Mouse (Mus musculus): Measurements from ENCODE around the gene Foxp1.

Foxp1 gene

DNA sequence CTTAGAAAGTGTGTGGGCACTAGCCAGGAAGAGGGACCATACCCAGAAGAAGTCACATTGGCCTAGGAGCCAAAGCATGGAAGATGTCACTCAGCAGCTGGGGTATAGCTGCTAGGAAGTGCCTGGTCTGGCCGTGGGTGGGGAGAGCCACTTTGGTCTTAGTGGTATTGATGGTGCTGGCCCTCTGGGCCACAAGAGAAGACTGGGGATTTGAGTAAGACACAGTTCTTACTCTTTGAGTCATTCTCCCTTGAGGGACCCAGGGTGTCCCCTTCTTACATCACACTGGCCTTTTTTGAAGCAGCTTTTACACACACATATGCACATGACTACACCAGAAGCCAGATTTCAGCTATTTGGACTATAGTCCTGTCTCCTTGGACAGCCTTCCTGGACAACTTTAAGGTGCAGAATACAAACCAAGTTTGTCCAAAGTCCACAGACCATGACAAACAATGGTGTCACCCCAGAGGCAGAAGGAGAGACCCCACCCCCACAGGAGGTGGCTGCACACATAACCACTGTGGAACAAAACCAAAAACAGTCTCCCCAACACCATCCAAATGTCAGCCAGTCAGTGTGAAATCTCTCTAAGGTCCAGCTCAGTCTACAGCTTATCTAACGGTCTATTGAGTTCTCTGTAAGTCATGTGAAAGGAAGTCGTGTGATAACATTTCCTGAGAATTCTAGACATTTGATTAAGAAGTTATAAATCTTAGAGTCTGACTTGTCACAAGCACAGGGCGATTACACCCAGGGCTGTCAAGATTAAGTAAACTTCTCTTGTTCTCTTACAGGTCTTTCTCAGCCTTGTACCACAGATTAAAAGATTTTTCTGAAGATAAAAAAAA is 333.9 kb downstream of the Foxp1 start:
- no peak for DNase-seq (ENCODE audit: extremely low spot score, low read depth, low spot score)

DNA sequence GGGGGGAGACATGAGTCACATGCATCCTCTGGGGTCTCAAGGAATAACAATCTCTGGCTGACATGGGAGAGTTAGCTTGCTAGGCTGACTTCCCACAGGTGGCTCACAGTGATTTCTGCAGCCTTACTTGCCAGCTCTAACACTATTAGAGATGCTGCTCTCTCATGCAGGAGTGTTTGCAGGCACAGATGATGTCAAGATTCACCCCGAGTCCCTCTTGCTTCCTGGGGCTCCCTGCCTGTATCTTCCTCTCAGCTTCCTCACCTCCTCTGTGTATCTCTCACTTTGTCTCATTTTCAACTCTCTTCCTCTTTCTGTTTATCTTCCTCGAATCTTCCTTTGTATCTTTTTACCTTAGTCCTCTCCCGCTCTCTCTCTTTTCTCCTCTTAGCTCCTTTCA is 334.6 kb downstream of the Foxp1 start:
- no peak for DNase-seq (ENCODE audit: extremely low spot score, low read depth, low spot score)

GRCm38 (mm10) chr6:99187415-99187814 is 335.1 kb downstream of the Foxp1 start:
- DNase-seq (ENCODE audit: extremely low spot score, low read depth, low spot score): no peak

DNA sequence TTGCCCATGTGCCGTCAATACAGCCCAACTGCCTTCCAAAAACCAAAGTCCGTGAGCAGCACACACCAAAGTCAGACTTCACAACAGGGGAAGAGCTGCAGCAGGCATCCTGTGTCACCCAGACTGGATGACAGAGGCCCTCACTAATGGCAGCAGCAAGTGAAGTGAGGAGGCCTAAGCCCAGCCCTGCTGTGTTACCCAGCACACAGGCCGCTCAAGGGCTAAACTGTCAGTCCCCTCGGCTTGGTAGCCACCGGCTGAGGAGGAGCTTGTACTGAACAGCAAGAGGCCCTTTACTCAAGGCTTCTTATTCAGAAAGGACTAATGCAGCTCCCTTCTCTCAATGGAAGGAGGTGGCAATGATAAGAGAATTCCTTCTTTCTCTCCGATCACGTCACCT is 336.0 kb downstream of the Foxp1 start:
- no peak for DNase-seq (ENCODE audit: extremely low spot score, low read depth, low spot score)

- DNase-seq (ENCODE audit: extremely low spot score, low read depth, low spot score): no peak
These were observed 336.7 kb downstream of the Foxp1 start for GRCm38 (mm10) chr6:99185797-99186196.

GRCm38 (mm10) chr6:99184051-99184450 is 338.5 kb downstream of the Foxp1 start:
- DNase-seq (ENCODE audit: extremely low spot score, low read depth, low spot score): no peak

- DNase-seq (ENCODE audit: extremely low spot score, low read depth, low spot score): no peak
These were observed 339.7 kb downstream of the Foxp1 start for GRCm38 (mm10) chr6:99182777-99183176.

DNA sequence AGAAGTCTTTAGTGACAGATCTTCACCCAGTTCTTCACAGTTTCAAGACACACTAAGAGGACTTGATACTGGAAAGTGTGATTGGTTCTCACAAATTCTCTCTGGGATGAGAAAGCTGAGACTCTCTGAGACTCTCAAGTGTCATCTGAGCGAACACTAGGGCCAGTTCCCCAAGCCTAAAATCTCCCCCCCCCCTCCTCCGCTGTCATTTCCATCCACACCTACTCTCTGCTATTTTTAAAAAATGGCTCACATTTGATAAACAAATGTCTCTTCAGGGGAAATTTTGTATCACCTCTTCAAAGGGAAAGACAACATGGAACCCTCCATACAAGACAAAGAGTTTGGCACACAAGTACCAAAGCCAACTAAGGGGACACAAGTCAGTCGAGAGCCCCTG is 346.3 kb downstream of the Foxp1 start:
- DNase-seq (ENCODE audit: extremely low spot score, low read depth, low spot score): no peak

GRCm38 (mm10) chr6:99175377-99175776 is 347.1 kb downstream of the Foxp1 start:
- DNase-seq (ENCODE audit: extremely low spot score, low read depth, low spot score): no peak

GRCm38 (mm10) chr6:99173902-99174210 is 348.7 kb downstream of the Foxp1 start:
- DNase-seq (ENCODE audit: extremely low spot score, low read depth, low spot score): no peak

DNA sequence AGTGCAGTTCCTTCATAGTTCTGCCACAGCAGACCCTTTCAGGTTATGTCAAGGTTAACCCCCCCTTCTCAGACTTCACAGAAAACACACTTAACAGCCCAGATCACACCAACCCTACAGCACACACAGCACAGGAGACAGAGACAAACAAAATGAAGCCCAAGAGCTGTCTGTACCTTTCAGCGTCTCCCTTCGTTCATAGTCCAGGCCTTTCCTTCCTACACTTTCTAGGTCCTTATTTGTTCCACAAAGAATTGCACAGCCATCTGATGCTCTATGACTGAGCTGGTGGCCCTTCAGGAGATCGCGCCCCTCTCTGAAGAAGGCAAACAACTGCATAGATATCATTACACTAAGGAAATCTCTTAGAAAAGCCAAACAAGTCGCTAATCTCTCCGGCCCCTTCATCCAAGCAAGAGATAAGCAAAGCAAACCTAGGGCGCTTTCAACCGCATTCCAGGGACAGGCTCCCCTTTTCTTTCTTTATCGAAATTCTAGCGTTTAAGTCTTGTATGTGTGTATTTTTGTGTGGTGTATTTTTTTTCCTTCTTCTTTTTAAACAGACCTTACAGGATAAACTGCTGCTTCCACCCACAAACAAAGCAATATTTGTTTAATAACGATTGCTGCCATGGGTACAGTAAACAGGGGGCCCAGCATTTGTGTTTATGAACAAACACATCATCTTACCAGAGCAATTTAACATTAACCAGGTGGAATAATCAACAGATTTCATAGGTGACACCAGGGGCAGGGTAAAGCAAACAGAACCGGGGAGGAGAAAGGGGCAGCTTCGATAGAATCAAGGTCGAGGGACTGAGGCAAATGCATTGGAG is 349.2 kb downstream of the Foxp1 start:
- DNase-seq (ENCODE audit: extremely low spot score, low read depth, low spot score): no peak

- DNase-seq (ENCODE audit: extremely low spot score, low read depth, low spot score): no peak
These were observed 349.9 kb downstream of the Foxp1 start for GRCm38 (mm10) chr6:99172589-99172986.

DNA sequence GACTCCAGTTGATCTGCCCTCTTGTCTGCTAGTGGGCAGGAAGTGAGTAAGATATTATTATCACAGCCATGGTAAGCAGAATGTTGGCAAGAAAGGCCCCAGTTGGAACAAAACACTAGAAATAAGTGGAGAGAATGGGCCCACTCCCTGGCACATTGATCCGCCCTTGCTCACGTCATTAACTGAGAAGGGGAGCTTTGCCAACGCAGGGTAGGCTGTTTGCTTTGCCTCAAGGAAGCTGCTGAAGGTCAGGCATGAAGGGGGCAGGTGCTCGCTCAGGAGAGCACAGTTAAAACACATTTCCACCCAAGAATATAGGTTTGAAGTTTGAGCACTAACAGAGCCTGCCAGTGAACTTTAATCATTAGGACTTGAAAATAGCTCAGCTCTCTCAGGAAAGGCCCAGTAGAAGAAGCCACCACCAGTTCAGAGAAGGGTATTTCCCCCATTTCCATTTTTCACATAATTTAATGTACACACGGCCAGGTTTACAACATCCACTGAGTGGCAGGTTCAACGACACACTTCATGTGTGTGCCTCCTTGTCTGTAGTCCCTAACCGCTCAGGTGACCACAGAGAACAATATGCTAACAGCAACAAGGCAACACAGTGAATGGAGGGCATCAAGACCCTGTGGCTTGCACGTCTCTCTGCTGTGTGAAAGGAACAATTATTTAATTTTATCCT is 350.5 kb downstream of the Foxp1 start:
- no peak for DNase-seq (ENCODE audit: extremely low spot score, low read depth, low spot score)

DNA sequence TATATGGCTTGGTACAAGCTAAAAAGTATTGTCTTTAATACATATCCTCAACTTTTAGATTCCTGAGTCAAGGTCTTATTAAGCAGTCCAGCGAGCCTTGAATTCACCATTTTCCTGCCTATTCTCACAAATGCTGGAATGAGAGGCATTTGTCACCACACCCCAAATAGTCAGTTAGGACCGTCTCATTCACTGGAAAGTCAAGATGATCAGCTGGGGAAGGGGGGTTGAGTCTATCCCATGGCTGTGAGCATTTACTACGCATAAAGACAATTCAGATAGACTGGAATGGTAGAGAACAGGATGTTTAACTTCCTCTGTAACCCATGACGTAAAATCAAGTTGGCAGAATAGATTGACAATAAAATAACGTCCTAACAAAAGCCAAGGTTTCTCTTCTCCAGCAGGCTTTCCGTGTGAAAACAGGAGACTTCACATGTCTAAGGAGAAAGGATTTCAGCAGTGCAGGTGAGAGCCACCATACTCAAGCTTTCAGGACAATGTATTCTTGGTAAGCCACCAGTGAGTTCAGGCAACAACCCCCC is 351.2 kb downstream of the Foxp1 start:
- DNase-seq (ENCODE audit: extremely low spot score, low read depth, low spot score): no peak

GRCm38 (mm10) chr6:99168727-99169126 is 353.8 kb downstream of the Foxp1 start:
- no peak for DNase-seq (ENCODE audit: extremely low spot score, low read depth, low spot score)

- no peak for DNase-seq (ENCODE audit: extremely low spot score, low read depth, low spot score)
These were observed 355.5 kb downstream of the Foxp1 start for GRCm38 (mm10) chr6:99167001-99167400.

GRCm38 (mm10) chr6:99166169-99166568 is 356.4 kb downstream of the Foxp1 start:
- DNase-seq (ENCODE audit: extremely low spot score, low read depth, low spot score): no peak

- no peak for DNase-seq (ENCODE audit: extremely low spot score, low read depth, low spot score)
These were observed 357.8 kb downstream of the Foxp1 start for GRCm38 (mm10) chr6:99164760-99165159.

GRCm38 (mm10) chr6:99162716-99163115 is 359.8 kb downstream of the Foxp1 start:
- DNase-seq (ENCODE audit: extremely low spot score, low read depth, low spot score): no peak

GRCm38 (mm10) chr6:99160348-99160693 is 362.2 kb downstream of the Foxp1 start:
- DNase-seq (ENCODE audit: extremely low spot score, low read depth, low spot score): no peak

Measured in hindlimb bud, embryonic 11.5 days (tissue).